Mouse (Mus musculus) C2C12 (cell line): ENCODE data around the gene Zmat3.

Experiments
- CTCF ChIP-seq: IDR thresholded peaks from one replicate; pipeline ENCODE4 v1.5.1; 2011; ENCODE audit not compliant: control insufficient read depth, insufficient read depth, insufficient read length
- MAX ChIP-seq: IDR thresholded peaks from one replicate; pipeline ENCODE4 v1.6.1; 2011; ENCODE audit warnings: mild to moderate bottlenecking, control low read depth
- MYOG ChIP-seq: IDR thresholded peaks from one replicate; pipeline ENCODE4 v1.6.1; 2011; ENCODE audit not compliant: control insufficient read depth, insufficient read length; ENCODE audit errors: extremely low read depth
- USF1 ChIP-seq: IDR thresholded peaks from one replicate; pipeline ENCODE4 v1.6.1; 2011; ENCODE audit warnings: low read depth, mild to moderate bottlenecking, control low read depth, moderate library complexity

GRCm38 (mm10) chr3:32367516-32367915 is 1.7 kb upstream of the Zmat3 start:
- TF ChIP-seq CTCF (no peak), USF1 (no peak), MYOG (no peak), MAX (no peak)
